In the genomic region with DNA sequence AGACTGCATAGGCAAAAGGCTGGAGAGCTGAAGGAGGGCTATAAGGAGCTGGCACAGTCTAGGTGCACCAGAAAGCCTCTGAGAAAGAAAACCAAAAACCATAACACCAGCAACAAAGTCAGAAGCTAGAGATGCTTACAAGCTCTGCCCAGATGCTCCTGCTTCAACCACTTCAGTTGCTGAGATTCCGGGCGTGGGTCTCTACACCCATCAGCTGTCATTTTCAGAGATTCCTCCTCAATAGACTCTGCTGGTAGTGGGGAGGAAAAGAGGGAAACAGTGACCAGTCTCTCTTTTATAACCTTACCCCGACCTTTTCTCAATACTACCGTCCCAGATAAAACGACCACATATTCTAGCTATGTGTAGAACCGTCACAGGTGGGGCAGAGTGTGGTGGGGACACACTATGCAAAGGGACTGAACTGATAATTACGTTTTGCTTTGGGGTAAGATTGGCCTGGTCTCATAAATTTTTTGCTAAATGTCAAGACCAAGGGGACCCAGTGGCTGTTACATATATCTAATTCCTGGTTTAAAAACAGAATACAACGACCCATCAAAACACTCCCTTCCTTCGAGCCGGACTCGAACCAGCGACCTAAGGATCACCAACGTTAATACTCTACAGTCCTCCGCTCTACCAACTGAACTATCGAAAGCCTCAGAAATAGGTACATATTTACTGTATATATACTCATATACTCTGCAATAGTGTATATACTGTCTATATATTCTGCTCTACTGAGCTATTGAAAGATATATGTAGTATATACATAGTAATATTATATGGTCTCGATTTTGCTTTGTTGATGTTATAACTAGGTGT, we compare ENCODE assay signal across 24 mouse cellular contexts. TPM values are rescaled to one million over a fixed set of nuclear protein-coding genes. Genes with fewer than 3 reads are reported as not detected.
DNase-seq lines count a peak whose midpoint lies in the region; ATAC-seq and TF ChIP-seq lines count a peak whose summit lies in the region.
"Had no signal": no experiment of that assay in that cellular context is flagged by ENCODE, and none has a peak within 500 bp of the region (broad histone marks: within the 10 kb centered on the region; RNA-seq: fewer than 3 reads in every experiment).

No protein-coding gene starts in this region.

- H3K27me3 ChIP-seq in heart, embryonic 12.5 days (replicated peaks), result no peaks in the 10 kb centered on the region
- H3K27me3 ChIP-seq: forebrain, embryonic 12.5 days; heart, embryonic 15.5 days; liver, embryonic 13.5 days; stomach, embryonic 15.5 days had no signal

- no peak overlapping the region for H3K27ac ChIP-seq in heart, embryonic 12.5 days (ENCODE audit: poor library complexity, severe bottlenecking)
- H3K27ac ChIP-seq in layer of hippocampus, adult 2 months, result no peak overlapping the region
- H3K27ac ChIP-seq: forebrain, embryonic 12.5 days; heart, embryonic 15.5 days; stomach, embryonic 15.5 days had no signal

- no peak overlapping the region for H3K9ac ChIP-seq in heart, embryonic 12.5 days
- H3K9ac ChIP-seq: forebrain, embryonic 12.5 days; heart, embryonic 15.5 days; stomach, embryonic 15.5 days had no signal

- peak; percentile 1 for DNase-seq in cerebellum, adult 11-12 months
- no peak for DNase-seq in cerebellum, adult 11 months
- no peak for DNase-seq in heart, postnatal 14 days
- DNase-seq in A20 (ENCODE audit: low read depth, low spot score) (peak; percentile 65), NIH3T3 (ENCODE audit: low read depth) (peak; percentile 29)
- no peak for DNase-seq in layer of hippocampus, adult 2 months (ENCODE audit: low spot score in 2 of 2)
- DNase-seq in gastrocnemius, adult 8-10 months (ENCODE audit: low spot score in 2 of 2), result no peak
- DNase-seq: adrenal gland, postnatal 10 days; cerebellum, adult 2 months; gastrocnemius, postnatal 36 days; liver, embryonic 13.5 days; midbrain, embryonic 14.5 days; thymus, adult 2 months had no signal

- no peak for ATAC-seq in heart, embryonic 12.5 days (ENCODE audit: insufficient number of reproducible peaks, low FRiP score)
- ATAC-seq: inflammation-experienced regulatory T-cells, adult 6 months had no signal

- peaks cover 20% of the 10 kb centered on the region; the same call in 1 of the 2 replicates for H3K4me1 ChIP-seq in heart, embryonic 12.5 days (replicated peaks)

- peak overlapping the region; percentile 7 for H3K4me2 ChIP-seq in heart, embryonic 12.5 days

- H3K9me3 ChIP-seq in heart, embryonic 12.5 days (replicated peaks), result no peaks in the 10 kb centered on the region
- H3K9me3 ChIP-seq: forebrain, embryonic 12.5 days; G1E; heart, embryonic 15.5 days; liver, embryonic 13.5 days; stomach, embryonic 15.5 days had no signal

- intact Hi-C loops in heart, postnatal 14 days (cut with DNase I), result no loop called here

- no peak overlapping the region for H3K4me3 ChIP-seq in heart, embryonic 12.5 days
- H3K4me3 ChIP-seq in layer of hippocampus, adult 2 months, result no peak overlapping the region
- H3K4me3 ChIP-seq: liver, embryonic 13.5 days; stomach, embryonic 15.5 days had no signal

- H3K36me3 ChIP-seq in heart, embryonic 12.5 days, result no peaks in the 10 kb centered on the region
- H3K36me3 ChIP-seq: forebrain, embryonic 12.5 days; G1E; heart, embryonic 15.5 days; liver, embryonic 13.5 days; stomach, embryonic 15.5 days had no signal

- TF ChIP-seq CTCF in layer of hippocampus, adult 2 months (conservative IDR thresholded peaks at IDR 0.05), result no peak

- 51% methylated on average over 16 of the region's 16 CpGs for WGBS in heart, embryonic 12.5 days

RNA-seq across cellular contexts. Expression of gene Abt1, which starts 4.7 kb away (rescaled TPM):
- 8.1 and 8.9 TPM in 2 replicates for polyA plus RNA-seq in heart, embryonic 12.5 days (2016; fragmentation: Nextera tagmentation; extraction: Ambion mirVana)
- 1 to 10 TPM; 4.5 to 5.0 TPM for total RNA-seq in heart, postnatal 14 days (2021)
- 1 to 10 TPM; 7.8 to 9.7 TPM for total RNA-seq in layer of hippocampus, adult 2 months (2021)
- total RNA-seq in gastrocnemius, adult 8-10 months (2022), result 1 to 10 TPM; 3.2 to 4.8 (median 4.0) TPM

RNA-seq across cellular contexts. Expression of gene Btn1a1, which starts 37.3 kb away (rescaled TPM):
- 2.6 and 2.9 TPM in 2 replicates for polyA plus RNA-seq in heart, embryonic 12.5 days (2016; fragmentation: Nextera tagmentation; extraction: Ambion mirVana)
- total RNA-seq in heart, postnatal 14 days (2021), result not detected
- not detected for total RNA-seq in layer of hippocampus, adult 2 months (2021)
- not detected for total RNA-seq in gastrocnemius, adult 8-10 months (2022)
- total RNA-seq: gastrocnemius, postnatal 36 days; layer of hippocampus, postnatal 10 days; left cerebral cortex, postnatal 25 days had no signal
- polyA plus RNA-seq: hindbrain, embryonic 11.5 days; inflammation-experienced regulatory T-cells, adult 6 months; neural tube, embryonic 11.5 days; urinary bladder, adult 2 months had no signal

RNA-seq across cellular contexts. Expression of gene Zfp322a, which starts 59.4 kb away (rescaled TPM):
- 43.0 and 46.7 TPM in 2 replicates for polyA plus RNA-seq in heart, embryonic 12.5 days (2016; fragmentation: Nextera tagmentation; extraction: Ambion mirVana)
- 10 to 100 TPM; 18.8 to 21.7 TPM for total RNA-seq in heart, postnatal 14 days (2021)
- total RNA-seq in layer of hippocampus, adult 2 months (2021), result 10 to 100 TPM; 28.7 to 33.6 TPM
- 10 to 100 TPM in 1 of 4 experiments, 1 to 10 TPM in 3; 7.2 to 11.7 (median 8.3) TPM for total RNA-seq in gastrocnemius, adult 8-10 months (2022)

Comparison
In these comparisons a context has a peak if more than half of its experiments do, and no peak if none do; other contexts are left out.
1. DNase-seq: peak in cerebellum, adult 11-12 months (single experiment), A20 (single experiment) and NIH3T3 (single experiment); none in cerebellum, adult 11 months (single experiment), heart, postnatal 14 days (0 of 2), layer of hippocampus, adult 2 months (0 of 2) and gastrocnemius, adult 8-10 months (0 of 2).